Comparison of ENCODE assay signal across 10 mouse cellular contexts in genomic region chr14:97435453-97436233, GRCm38 (mm10).
"Had no signal": no experiment of that assay in that cellular context is flagged by ENCODE, and none has a peak within 500 bp of the region (broad histone marks: within the 10 kb centered on the region; RNA-seq: fewer than 3 reads in every experiment).

No protein-coding gene starts in this region.

- H3K27me3 ChIP-seq: limb, embryonic 13.5 days; midbrain, embryonic 13.5 days; neural tube, embryonic 12.5 days had no signal

- H3K9ac ChIP-seq: limb, embryonic 13.5 days; liver, embryonic 14.5 days; midbrain, embryonic 13.5 days; neural tube, embryonic 12.5 days had no signal

- H3K4me3 ChIP-seq: limb, embryonic 13.5 days; midbrain, embryonic 13.5 days; neural tube, embryonic 12.5 days had no signal

- H3K36me3 ChIP-seq: limb, embryonic 13.5 days; midbrain, embryonic 13.5 days; neural tube, embryonic 12.5 days had no signal

- H3K4me1 ChIP-seq: limb, embryonic 13.5 days; midbrain, embryonic 13.5 days; neural tube, embryonic 12.5 days had no signal

- H3K27ac ChIP-seq: limb, embryonic 13.5 days; liver, embryonic 14.5 days; midbrain, embryonic 13.5 days; neural tube, embryonic 12.5 days had no signal

- ATAC-seq: midbrain, embryonic 13.5 days had no signal

- H3K9me3 ChIP-seq: limb, embryonic 13.5 days; midbrain, embryonic 13.5 days; neural tube, embryonic 12.5 days had no signal

- DNase-seq: kidney, postnatal 14 days; layer of hippocampus, postnatal 36 days; left cerebral cortex, postnatal 4 days; lung, adult 18-20 months; thymus, adult 2 months; thymus, postnatal 36 days had no signal

- H3K4me2 ChIP-seq: limb, embryonic 13.5 days; midbrain, embryonic 13.5 days; neural tube, embryonic 12.5 days had no signal
